Mouse (Mus musculus) mouse trophoblast stem cell (cell line): ENCODE measurements around the gene Gm20388.

Source experiments
- in situ Hi-C, 2 experiments: fragments of 300-500 bp; cut with MseI, MboI; formaldehyde crosslinking; loops; 2 replicates in 1 of 2; 3 replicates in 1 of 2; pipeline ENCODE4 v1.15.1; 2025

Gene Gm20388

DNA sequence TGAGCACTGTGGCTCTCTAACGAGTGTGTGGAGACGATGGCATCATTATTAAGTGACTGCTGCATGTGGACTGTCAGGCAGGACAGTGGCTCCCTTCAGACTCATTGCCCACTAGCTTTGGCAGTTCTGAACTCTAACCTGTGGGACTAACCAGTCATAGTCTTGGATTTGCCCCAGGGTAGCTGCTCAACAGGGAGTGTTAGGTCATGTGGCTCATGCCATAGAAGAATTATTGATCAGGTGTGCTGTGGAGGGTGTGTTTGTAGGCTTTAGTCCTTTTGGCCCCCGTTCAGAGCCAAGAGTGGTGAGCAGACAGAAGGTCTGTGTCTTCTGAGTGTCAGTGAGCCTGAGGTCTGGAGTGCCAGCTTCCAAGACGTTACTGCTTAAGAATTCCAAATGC is 2082.3 kb downstream of the Gm20388 start:
- in situ Hi-C loops = loop anchor here in 1 of 2 experiments (25.0 kb wide), 1 partner anchor 269 kb away; no protein-coding TSS in a partner anchor

DNA sequence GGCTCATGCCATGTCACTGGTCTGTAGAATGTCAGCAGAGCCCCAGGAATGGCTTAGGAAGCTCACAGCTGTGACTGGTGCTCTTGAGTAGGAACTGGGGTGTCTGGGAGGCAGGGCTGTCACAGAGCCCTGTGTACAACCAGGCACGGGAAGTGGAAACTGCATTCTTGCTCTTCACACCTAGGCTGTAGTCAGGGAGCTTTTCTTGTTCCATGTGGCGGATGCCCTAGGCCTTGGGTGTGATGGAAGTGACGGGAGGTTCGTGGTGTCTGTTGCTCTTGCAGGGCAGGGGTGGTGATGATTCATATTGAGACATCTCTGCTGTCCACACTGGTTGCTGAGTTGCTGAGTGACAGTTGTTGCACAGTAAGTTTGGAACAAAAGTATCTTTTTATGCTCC is 2084.5 kb downstream of the Gm20388 start:
- in situ Hi-C loops = loop anchor here in 1 of 2 experiments (25.0 kb wide), 1 partner anchor 267 kb away; no protein-coding TSS in a partner anchor

DNA sequence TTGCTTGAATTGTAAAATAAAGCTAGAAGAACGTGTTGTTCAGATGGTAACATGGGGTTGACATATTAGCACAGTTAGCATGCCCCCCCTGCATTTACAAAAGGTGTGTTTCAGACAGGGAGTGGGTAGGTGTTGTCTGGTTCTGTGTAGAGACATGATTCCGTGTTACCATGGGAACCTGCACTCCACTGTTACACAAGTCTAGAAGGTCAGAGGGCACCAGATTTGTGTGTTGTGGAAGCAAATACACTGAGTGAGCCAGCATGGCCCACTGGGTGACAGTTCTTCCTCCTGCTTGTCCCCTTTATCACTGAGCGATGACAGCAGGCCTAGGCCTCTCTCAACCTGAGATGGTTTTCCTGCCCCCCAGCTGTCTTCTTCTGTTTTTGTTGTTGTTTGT is 2085.3 kb downstream of the Gm20388 start:
- in situ Hi-C loops = loop anchor here in 1 of 2 experiments (25.0 kb wide), 1 partner anchor 266 kb away; no protein-coding TSS in a partner anchor

DNA sequence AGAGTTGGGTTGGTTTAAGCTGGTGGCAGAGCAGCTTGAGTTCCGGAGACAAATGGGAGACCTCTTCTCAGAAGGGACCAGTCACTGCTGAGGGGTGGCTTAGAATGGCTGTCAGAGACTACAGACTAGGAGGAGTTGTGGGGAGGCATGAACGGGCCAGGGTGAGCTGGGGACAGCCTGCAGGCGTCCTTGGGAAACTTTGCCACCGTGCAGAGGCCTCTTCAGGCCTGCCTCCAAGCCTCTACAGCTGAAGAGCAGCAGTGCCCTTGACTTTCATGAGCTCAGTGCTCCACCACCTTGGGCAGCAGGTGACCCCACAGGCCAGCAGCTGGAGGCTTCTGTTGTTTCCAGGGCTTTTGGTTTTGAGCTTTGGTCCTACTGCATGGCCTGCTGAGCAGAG is 2088.0 kb downstream of the Gm20388 start:
- in situ Hi-C loops = loop anchor here in 1 of 2 experiments (25.0 kb wide), 1 partner anchor 264 kb away; no protein-coding TSS in a partner anchor

DNA sequence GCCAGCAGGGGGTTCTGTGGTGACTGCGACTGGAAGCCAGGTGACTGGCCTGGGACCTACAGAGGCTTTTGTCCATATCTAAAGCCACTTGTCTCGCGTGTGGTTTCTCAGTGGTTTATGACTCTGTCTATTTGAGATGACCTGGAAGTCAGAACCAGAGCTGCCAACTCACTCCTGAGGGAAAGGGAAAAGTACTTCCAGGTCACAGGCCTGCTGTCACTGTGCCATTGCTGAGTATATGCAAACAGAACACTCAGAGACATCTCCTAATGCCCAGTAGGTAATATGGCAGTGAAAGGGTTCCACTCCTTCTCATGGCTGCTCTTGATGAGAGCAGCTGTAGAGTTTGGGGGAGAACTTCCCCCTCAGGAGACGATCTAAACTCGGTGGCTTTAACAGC is 2088.6 kb downstream of the Gm20388 start:
- in situ Hi-C loops = loop anchor here in 1 of 2 experiments (25.0 kb wide), 1 partner anchor 263 kb away; no protein-coding TSS in a partner anchor

DNA sequence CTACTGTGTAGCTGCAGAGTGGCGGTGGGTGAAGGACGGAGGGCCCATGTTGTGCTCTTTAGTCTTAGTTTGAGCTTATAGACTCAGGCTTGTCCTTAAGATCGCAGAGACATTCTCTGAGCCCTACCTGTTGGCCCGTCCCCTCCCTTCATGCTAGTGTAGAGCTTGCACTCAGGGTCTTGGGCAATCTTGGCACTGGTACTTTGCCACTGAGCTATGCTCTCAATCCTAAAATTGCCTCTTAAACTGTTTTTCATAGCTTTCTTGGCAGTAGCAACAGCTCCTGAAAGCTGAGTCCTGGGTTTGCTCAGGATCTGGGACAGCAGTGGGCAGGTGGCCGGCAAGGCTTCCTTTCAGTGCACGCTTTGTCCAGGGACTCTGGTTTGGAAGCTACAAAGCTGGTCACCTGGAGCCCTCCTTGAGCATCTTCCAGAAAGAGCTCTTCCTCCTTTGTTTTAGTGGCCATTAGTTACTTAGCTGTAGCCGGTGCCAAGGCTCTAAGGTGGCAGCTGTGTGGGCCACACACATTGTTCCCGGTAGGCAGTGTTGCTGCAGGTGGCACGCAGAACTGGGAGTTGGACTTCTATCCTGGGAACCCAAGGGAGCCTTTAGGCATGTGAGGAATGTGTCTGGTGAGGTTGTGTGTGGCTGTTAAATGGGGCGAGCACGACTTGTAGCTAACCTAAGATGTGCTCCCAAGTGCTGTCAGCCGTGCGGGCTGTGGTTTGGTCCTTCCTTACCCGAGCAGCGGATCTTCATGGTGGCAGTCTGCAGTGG is 2090.9 kb downstream of the Gm20388 start:
- in situ Hi-C loops = no loop called here

DNA sequence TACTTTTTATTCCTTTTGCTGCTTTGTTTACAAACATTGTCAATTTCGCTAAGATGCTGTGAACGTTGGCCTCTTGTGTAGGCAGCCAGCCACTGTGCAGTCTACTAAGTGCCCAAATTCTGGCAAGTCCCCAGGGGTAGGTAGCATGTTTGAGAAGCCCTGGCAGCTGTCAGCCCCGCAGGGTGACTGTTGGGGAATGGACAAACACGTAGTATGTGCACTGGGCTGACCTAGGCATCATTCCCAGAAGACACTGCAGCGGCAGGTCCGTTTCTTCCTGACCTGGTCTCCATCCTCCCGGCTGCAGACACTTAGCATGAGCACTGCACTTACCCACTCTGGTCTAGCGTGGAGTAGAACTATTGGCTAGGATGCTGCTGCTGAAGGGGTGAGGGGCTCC is 2093.0 kb downstream of the Gm20388 start:
- in situ Hi-C loops = no loop called here

DNA sequence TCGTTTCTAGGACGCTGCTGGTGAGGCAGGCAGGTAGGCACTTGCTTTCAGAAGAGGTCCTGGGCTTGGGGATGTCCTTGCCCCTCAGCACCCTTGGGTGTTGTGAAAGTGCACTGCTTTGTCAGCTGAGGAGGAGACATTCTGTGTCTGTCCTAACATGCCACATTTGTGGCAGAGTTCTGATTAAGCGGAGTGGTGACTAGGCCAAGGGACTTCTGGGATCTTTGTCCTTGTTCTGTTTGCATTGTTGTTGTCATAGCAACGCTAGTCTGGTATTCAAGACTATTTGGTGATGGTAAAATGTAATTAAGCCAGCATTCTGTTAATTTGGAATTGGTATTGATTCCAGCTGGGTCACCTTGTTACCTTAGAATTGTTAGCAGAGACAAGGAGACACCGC is 2093.5 kb downstream of the Gm20388 start:
- in situ Hi-C loops = no loop called here

DNA sequence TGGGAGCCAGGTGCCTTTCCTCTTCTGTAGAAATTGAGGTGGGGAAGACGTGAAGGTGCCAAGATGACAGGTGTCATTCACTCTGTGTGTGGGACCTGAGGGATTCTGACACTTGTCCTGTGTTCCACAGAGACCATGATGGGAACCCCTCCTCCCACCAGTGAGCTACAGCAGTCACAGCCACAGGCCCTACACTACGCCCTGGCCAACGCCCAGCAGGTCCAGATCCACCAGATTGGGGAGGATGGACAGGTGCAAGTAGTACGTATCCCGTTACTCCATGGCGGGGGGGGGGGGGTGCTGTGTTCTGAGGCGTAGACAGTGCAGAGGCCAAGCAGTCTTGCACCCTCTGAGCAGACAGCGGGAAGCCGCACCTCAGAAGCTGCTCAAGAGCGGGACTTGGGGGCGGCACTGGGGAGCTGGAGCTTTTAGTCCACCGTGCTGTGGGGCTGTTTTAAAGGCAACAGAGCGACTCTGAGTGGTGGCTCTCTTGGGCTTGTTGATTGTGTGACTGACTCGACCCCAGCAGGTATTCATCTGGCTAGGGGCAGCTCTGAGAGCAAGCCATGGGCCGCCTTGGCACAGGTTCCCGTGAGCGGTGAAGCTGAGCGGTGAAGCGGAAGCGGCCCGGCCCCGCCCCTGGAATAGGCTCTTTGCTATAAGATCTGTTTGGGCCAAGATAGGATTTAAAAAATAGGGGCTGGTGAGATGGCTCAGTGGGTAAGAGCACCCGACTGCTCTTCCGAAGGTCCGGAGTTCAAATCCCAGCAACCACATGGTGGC is 2095.0 kb downstream of the Gm20388 start:
- in situ Hi-C loops = no loop called here

DNA sequence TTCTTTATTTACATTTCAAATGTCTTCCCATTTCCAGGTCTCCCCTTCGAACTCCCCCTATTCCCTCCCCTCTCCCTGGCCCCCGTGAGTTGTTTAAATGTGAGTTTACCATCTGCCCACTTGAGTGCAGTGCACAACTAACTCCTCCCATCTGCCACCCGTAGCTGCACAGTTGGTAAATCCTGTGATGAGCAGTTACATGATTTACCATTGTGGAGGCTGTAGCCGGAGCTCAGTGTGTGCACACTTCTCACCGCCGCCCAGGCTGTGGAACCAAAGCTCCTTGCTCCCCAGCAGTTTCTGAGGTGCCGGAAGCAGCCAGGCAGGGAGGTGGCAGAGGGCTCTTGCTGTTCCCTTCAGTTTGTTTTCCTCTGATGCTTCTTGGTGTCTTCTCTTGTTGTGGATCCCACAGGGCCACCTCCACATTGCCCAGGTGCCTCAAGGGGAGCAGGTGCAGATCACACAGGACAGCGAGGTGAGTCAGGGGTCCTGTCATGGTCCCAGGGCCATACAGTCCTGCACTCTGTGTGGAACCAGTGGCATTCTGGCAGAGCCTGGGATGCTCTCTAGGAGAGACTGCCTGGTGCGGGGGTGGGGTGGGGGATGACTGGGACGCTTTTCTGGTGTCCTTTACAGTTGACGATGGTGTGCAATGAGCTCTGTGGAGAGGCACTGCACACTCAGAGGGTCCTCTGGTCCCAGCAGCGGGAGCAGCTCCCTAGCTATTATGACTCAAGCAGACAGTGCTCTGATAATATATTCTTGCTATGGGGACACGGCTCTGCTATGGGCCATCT is 2096.2 kb downstream of the Gm20388 start:
- in situ Hi-C loops = no loop called here

DNA sequence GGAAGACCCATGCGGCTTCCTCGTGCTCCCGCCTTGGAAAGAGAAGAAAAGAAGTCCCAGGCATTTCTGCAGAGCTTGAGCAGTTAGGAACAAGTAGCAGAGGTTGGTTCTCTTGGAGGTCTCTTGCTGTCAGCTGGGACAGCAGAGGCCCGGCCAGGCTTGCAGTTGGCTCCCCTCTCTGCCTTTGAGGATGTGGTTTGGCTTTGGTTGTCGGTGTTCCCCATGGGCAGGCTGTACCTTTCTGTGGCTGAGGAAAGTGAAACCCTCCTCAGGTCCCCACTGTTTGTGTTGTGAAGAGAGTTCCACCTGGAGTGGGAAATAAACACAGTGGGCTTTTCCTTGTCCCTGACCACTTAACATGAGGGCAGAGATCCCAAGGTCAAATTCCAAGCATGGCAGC is 2097.8 kb downstream of the Gm20388 start:
- in situ Hi-C loops = no loop called here

DNA sequence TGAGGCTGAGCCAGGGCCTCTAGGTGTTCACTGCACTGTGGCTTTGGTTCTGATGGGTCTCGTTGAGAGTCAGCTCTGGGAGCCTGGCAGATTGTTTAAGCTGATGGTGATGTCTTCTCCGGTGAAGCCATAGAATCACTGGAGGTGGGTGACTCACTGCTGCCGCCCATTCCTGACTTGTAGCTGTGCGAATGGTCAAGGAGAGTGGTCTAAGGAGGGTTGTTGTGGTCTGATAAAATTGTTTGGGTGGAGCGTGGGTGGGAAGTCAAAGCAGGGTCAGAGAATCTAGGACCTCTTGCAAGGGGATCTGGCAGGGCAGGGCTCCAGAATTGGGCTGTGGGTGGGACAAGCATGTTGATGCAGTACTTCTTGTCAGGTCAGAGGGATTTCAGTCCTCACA is 2100.0 kb downstream of the Gm20388 start:
- in situ Hi-C loops = no loop called here

DNA sequence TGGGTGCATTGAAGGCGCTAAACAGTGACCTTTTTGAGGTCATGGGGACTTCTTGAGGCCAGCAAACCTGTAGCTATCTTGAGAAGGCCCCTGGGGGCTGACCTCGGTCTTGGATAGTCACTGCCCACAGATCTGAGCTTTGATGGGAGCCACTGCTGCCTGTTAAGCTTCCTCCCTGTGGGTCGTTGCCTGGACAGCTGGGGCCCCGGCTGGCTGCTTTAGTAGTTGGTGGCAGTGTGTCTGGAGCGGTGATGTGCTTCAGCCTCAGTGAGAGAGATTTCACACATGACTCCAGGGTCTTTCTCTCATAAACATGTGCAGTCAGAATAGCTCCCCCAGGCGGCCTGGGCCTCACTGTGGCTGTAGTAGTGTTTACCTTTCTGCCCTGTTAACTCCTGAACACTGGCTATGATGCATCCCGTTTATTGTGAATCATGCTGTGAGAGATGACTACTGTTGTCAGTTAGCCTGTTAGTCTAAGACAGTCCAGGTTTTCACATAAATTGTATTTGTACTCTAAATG is 2100.5 kb downstream of the Gm20388 start:
- in situ Hi-C loops = no loop called here

DNA sequence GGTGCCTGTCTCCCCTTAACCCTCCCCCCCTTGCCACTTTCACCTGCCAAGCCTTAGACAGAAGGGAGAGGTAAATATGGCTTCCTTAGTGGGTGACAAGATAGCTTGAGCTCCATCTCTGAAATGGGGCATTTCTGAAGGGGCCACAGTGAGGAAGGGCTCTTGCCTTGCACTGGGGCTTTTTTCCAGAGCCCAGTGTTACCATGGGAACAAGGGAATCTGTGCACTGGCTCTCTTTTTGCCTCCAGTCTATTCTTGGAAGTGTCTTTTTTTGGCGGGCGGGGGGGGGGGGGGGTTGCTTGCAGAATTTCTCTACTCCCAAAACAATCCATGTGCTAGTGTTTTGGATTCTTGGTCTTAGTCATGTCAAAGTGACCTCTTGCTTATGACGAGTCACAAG is 2104.0 kb downstream of the Gm20388 start:
- in situ Hi-C loops = no loop called here

DNA sequence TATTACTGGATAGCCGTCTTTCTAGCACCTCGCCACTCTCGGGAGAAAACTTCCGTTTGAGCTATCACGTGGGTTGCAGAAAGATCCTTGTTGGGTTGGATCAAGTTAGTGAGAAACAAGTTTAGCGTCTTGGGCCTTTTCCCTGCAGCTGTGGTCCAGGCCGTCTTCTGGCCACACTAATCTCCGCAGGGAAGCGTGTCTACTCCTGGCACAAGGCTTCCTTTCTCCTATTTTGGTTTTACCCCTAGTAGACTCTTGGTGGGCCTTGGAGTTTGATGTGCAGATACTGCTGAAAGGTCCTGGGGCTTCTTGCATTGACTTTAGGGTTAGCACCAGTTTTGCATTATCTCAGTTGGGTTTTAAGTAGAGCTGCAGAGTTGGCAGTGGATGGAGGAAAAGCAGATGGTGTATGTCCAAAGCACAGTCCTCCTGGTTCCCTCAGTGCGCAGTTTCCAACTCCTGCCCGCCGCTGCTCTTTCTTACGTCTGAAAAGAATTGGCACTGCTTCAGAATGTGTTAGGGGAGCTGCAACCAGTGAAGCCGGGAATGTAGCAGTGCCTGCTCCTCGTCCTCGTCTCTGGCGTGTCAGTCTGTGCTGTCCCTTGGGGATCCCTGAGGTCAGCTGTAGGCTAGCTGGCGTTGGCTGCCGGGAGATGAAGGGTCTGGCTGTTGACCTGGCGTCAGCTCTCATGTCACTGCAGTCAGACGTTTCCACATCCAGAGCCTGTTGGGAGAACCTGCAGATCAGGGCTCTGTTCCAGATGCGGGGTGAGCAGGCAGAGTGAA is 2107.6 kb downstream of the Gm20388 start:
- in situ Hi-C loops = no loop called here

DNA sequence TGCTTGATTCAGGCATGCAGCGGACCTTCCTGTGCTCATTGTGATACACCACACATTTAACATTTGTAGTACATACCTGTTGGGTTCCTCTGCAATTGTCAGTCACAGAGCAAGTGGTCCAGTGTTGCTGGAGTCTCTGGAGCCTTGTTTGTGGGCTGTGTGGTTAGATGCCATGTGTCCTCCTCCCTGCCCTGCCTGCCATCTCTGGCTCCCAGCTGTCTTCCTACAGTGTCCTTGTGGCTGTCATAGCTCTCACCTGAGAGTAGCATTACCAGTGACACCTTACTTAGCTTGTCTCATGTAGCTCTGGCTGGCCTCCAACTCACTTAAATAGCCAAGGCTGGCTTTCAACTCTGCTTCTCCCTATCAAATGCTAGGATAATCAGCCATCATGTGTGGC is 2108.5 kb downstream of the Gm20388 start:
- in situ Hi-C loops = no loop called here

DNA sequence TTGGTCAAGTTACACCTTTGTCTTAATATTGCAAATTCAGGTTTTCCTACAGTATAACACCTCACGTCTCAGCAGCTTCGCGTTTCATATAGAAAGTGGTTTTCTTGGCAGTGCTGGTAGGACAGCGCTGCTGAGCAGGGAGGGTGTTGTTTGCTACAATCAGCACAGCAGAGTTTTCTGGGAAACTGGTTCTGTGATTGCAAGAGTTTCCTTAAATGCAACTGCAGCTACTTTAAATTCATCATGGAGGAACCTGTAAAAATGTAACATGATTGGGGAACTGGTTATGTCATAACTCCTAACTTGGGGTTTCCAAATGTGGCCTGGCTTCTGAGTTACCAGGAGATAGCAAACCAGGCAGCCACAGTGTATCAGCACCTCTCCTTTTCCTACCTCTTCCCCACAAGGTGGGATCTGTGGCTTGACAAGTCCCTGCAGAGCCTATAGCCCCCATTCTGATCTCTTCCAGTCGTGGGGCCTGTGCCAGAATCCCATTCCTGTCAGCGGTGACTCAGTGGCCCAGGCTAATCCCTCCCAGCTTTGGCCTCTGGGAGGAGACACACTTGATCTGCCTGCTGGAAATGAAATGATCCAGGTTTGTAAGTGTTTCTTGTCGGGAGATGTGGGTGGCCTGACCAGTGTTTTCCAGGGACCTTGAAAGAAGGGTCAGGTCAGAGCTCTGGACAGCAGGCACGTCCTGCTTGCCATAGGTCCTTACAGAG is 2109.6 kb downstream of the Gm20388 start:
- in situ Hi-C loops = no loop called here

DNA sequence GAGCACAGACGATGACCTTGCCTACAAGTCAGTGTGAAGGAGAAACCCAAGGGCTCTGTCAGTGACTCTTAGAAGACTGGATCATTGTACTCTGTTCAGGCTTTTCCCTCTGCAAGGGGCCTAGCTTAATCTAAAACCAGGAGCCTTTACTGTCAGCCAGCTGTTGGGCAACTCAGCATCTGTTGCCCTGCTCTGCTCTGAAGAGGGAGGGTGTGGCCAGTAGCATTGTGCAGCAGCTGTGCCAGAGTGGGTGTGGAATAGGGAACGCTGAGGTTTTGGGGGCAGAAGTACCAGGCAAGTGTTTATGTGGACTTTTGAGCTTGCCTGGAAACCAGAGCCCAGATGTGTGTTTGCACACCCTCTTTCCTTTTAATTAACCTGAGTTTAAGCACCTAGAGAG is 2111.1 kb downstream of the Gm20388 start:
- in situ Hi-C loops = no loop called here

DNA sequence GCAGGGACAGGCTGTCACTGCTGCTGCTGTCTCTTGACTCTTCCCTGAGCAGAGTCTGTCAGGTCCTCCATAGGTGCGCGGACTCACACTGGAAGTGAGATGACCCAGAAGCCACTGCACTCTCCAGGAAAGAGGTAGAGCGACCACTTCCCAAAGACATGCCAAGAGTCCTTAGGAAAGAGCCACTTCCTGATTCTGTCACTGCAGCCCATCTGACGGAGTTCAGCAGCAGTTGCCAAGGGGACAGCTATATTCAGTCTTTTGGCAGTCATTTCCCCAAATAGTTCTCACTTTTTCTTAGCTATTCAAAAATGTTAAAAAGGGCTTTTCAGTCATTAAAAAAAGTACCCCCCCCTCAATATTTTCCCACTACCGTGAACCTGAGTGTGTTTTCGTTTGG is 2111.6 kb downstream of the Gm20388 start:
- in situ Hi-C loops = no loop called here

DNA sequence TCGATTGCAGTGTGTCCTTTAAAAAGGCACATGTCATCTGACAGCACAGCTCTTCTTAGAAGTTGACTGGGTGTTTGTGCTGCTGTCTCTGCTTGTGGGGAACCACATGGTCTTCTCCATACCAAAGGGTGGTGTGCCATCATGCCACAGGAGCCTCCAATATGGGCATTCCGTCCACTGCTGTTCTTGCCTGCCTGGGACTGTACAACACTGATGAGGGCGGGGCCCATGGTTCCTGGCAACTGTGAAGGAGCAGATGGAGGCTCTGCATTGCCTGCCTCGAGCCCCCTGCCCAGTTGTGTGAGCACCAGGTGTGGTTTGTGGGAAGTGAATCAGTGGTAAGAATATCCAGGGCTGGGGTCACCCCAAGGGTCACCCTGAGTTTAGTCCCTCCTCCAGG is 2112.1 kb downstream of the Gm20388 start:
- in situ Hi-C loops = no loop called here
